Mouse (Mus musculus) brain, embryonic 14.5 days (tissue): Measurements from ENCODE around the gene Ndufc1.

ENCODE experiments used
- CTCF ChIP-seq: fragments of 200-500 bp; IDR thresholded peaks from 2 replicates; pipeline ENCODE4 v1.5.1; 2012; ENCODE audit warnings: inconsistent platforms, mild to moderate bottlenecking, moderate library complexity, borderline replicate concordance; ENCODE audit not compliant: insufficient read depth, insufficient read length; ENCODE audit errors: extremely low read depth
- POLR2A ChIP-seq: fragments of 200-500 bp; IDR thresholded peaks from 2 replicates; pipeline ENCODE4 v1.6.1; 2012; ENCODE audit warnings: mild to moderate bottlenecking, inconsistent platforms, borderline replicate concordance; ENCODE audit not compliant: poor library complexity, insufficient read depth, insufficient read length, severe bottlenecking; ENCODE audit errors: extremely low read depth

DNA sequence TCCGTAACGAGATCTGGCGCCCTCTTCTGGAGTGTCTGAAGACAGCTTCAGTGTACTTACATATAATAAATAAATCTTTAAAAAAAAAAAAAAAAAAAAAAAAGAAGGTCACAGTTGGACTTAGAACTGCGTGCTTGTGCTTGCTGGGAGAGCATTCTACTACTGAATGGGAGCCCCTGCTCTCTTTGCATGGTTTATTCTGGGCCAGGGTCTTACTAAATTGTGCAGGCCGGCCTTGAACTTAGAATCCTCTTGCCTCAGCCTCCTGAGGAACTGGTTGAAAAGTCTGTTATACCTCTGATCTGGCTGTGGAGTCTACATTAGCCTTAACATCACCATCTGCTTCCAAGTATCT lies 28.2 kb downstream of the Ndufc1 start:
- TF ChIP-seq CTCF, result no peak
- TF ChIP-seq POLR2A, result no peak
